Mouse (Mus musculus) neural tube, embryonic 10.5 days (tissue): ENCODE data around the gene Bcl2.

ENCODE experiments used
- DNase-seq: peaks from one replicate; pipeline ENCODE4 v3.0.0-alpha.2; 2017; ENCODE audit warnings: low spot score; ENCODE audit errors: extremely low spot score

Bcl2 gene

GRCm38 (mm10) chr1:106513890-106514643 is 200.0 kb downstream of the Bcl2 start:
- DNase-seq, result no peak

GRCm38 (mm10) chr1:106513481-106513880 is 200.6 kb downstream of the Bcl2 start:
- DNase-seq, result no peak

GRCm38 (mm10) chr1:106511593-106511992 is 202.5 kb downstream of the Bcl2 start:
- DNase-seq, result peak; percentile 47

- DNase-seq, result no peak
Measured at GRCm38 (mm10) chr1:106507556-106507955, 206.5 kb downstream of the Bcl2 start.

GRCm38 (mm10) chr1:106503910-106504309 is 210.2 kb downstream of the Bcl2 start:
- no peak for DNase-seq

- DNase-seq, result no peak
Measured at GRCm38 (mm10) chr1:106503407-106503806, 210.7 kb downstream of the Bcl2 start.

- no peak for DNase-seq
Measured at GRCm38 (mm10) chr1:106497999-106498398, 216.1 kb downstream of the Bcl2 start.
